Mouse (Mus musculus) liver, adult (tissue): ENCODE results near the gene Lyrm7.

ENCODE experiments used
- GATA4 ChIP-seq: IDR thresholded peaks from 2 replicates; pipeline ENCODE4 v1.6.1; 2014; ENCODE audit warnings: mild to moderate bottlenecking, low read length; ENCODE audit not compliant: insufficient replicate concordance

Gene Lyrm7

DNA sequence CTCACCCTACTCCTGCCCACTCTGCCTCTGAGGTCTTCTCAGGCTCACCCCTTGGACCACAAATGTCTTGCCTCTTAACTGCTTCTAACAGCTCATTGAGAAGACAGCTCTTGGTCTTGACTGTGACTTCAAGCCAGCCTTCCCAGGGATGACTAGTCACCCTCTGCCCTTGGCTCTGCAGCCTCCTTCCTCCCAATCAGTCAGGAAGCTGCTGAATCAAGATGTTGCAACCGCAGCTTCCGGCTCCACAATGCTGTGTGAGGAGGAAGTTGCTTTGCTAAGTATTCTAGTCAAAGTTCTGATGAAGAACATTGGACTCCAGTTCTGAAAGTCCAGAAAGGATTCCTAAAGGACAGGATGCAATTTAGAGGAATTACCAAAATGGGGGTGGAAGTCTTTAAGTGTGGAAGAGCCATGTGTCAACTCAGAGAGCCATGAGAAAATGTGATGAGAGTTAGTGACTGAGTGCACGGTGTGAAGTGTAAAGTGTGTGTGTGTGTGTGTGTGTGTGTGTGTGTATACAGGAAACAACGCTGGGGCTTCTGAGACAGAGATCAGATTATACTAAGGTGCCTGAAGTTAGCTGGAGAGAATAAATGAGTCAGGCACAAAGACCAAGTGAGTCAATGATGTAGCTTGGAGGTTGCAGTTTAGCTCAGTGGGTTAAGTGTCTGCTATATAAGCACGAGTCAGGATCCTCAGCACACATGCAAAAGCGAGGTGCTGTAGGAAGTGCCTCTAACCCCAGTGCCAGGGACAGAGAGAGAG, 58.7 kb downstream of the Lyrm7 start:
- peak; percentile 70; the same call in 1 of the 2 replicates for TF ChIP-seq GATA4

DNA sequence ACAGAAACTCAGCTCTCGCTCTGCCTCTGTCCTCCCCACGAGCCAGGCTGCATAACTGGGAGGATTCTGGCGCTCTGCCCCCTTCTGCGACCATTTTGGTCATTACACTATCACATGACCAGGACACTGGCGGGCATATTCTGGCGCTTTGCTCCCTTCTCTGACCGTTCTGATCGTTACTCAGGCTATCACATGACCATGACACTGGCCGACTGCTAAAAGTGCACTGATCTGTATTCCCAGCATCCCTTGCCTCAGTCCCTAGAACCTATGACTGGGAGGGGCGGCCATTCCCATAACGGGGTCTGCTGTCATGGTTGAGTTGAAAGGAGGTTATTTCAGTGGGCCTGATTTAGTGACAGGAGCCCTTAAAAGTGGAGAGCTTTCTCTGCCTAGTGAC, 64.2 kb downstream of the Lyrm7 start:
- TF ChIP-seq GATA4: no peak

- no peak for TF ChIP-seq GATA4
Observed at GRCm38 (mm10) chr11:54794678-54795077, 66.0 kb downstream of the Lyrm7 start.

GRCm38 (mm10) chr11:54793173-54793572, 67.5 kb downstream of the Lyrm7 start:
- TF ChIP-seq GATA4: no peak

- no peak for TF ChIP-seq GATA4
Observed at GRCm38 (mm10) chr11:54791458-54791857, 69.3 kb downstream of the Lyrm7 start.

GRCm38 (mm10) chr11:54787488-54788474, 72.9 kb downstream of the Lyrm7 start, which contains the start of gene Cdc42se2:
Cdc42se2 (minus strand) TSS chr11:54787675.
- no peak for TF ChIP-seq GATA4

GRCm38 (mm10) chr11:54786858-54787487, 73.7 kb downstream of the Lyrm7 start:
- no peak for TF ChIP-seq GATA4

- no peak for TF ChIP-seq GATA4
Observed at GRCm38 (mm10) chr11:54785566-54785965, 75.2 kb downstream of the Lyrm7 start.

GRCm38 (mm10) chr11:54784436-54784835, 76.3 kb downstream of the Lyrm7 start:
- TF ChIP-seq GATA4: no peak

DNA sequence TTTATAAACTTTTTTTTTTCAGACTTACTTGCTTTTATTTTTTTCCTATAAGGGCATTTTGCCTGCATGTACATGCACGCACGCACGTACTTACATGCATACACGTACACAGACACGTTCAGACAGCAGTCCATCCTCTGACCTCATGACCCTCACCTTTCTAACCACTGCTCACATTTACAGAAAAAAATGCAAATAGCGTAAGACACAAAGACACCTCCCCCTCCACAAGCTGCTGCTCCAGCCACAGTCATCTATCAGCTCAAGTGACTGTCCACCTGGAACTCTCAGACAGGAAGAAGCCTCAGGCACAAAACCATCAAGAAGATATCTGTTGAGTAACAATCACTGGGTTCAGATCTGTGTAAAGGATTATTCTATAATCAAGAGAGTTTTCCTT, 78.5 kb downstream of the Lyrm7 start:
- TF ChIP-seq GATA4: no peak

DNA sequence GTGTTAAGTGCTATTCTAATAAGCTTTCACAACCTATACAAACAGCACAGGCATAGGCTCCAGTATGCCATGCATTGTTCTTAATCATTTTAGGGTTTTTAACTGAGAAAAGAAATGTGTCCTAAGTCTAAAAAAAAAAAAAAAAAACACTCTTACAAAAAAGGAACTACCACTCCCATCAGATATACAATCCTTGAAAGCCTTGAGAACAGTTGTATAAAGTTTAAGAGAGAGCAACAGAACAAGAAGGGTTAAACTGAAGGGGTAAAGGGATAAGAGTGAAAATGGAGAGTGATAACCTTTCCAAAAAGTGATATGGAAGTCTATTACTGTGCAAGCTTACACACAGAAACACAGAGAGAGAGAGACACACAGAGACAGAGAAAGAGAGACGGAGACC, 80.8 kb downstream of the Lyrm7 start:
- TF ChIP-seq GATA4: no peak

DNA sequence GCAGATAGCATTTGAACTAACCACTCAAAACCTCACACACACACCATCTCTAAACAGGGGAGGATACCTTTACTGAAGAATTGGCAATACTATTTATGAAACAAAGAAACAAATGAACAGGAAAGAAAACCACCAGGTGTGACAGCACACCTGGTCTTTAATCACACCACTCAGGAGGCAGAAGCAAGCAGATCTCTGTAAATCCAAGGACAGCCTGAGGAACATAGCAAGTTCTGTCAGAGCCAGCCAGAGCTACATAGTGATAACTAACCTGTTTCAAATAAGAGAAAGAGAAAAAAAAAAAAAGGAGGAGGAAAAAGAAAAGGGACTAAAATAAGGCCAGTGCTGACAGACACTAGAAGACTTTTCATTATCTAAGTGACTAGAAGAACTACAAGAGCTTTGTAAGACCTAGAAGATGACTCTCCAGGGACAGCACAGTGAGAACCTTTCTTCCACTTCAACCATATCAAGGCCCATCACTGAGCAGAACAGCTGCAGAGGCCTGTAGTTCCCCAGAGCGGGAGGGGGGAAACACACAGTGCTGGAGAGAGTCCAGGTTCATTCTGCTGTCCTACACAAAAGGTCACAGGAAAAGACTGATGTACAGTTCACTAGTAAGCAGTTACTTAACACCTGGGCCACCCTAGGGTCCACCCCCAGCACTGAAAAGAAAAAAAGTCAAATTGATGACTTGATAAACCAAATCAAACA, 82.4 kb downstream of the Lyrm7 start:
- TF ChIP-seq GATA4: no peak

DNA sequence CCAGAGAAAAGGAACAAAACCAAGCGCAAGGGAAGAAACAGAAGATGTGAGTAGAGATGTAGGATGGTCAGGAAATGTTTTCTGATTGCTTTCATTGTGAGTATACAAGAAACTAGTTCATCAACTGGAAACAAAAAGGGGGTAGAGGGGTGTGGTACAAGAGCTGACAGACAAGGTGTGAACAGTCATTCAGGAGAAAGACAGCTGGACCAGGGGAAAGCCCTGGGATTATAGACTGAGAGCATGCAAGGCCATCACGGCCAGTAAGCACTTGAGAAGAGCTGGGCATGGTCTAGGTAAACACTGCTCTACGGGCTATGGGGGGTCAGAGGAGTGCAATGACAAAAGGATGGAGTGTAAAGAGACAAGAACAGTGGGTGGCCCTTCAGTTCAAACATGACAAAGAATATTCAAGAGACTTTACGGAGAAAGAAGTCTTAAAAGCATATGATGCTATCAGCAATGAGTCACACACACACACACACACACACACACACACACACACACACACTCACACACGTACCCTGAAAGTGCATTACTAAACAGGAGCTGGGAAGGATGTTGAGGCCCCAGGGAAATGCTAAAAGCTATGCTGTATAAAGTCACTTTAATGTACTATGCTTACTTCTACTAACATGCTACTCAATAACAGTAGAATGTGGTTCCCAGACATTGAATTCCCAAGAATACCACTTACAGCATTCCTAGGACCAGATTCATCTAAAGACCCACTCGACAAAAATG, 83.2 kb downstream of the Lyrm7 start:
- no peak for TF ChIP-seq GATA4
